Mouse (Mus musculus) heart, postnatal 14 days (tissue): Measurements from ENCODE around the gene Eva1b. TPM values are rescaled to one million over a fixed set of nuclear protein-coding genes. Genes with fewer than 3 reads are reported as not detected.

Source experiments
- DNase-seq, 2 experiments: peaks; one replicate each; pipeline ENCODE4 v3.0.0; 2021 to 2022
- intact Hi-C: fragments of 180-260 bp; cut with DNase I; formaldehyde crosslinking; loops from one replicate; pipeline ENCODE4 v1.15.1; 2025
- total RNA-seq, 2 experiments: library from RNA; stranded (reverse); gene quantifications; 2 replicates each; pipeline ENCODE4 v1.2.3; 2021

Eva1b gene
- total RNA-seq, 2 experiments from 2014 or later: 23.3 to 24.9 TPM

GRCm38 (mm10) chr4:126187096-126187495 lies 39.6 kb downstream of the Eva1b start:
- intact Hi-C loops: no loop called here

DNA sequence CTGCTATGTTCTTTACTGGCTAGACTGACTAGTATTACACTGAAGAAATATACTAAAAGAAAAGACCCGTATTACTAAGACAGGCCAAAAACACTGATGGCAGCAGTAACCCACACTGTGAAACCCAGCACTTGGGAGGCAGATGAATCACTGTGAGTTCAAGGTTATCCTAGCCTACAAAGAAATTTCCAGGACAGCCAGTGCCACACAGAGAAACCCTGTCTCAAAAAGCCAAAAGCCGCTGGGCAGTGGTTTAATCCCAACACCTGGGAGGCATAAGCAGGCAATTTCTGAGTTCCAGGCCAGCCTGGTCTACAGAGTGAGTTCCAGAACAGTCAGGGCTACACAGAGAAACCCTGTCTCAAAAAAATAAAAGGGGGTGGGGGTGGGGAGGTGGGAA lies 43.1 kb downstream of the Eva1b start:
- DNase-seq: no peak
- intact Hi-C loops: no loop called here

More at GRCm38 (mm10) chr4:126187096-126187495, 39.6 kb downstream of the Eva1b start:
- DNase-seq: no peak

DNA sequence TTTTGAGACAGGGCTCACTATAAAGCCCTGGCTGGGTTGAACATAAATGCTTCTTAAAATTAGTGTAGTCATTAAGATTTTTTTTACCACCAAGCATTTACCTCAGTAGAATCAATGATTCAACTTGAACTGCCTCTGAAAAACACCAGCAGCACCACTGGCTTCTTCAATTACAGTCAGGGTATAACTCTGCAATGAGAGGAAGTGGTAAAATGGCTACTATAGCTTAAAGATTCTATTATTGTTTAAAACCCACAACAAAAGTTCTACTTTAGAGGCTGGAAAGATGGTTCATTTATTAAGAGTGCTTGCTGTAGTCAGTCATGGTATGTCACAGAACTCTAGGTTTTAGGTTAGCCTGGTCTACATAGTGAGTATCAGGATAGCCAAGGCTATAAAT lies 46.7 kb downstream of the Eva1b start:
- intact Hi-C loops: no loop called here
- no peak for DNase-seq

DNA sequence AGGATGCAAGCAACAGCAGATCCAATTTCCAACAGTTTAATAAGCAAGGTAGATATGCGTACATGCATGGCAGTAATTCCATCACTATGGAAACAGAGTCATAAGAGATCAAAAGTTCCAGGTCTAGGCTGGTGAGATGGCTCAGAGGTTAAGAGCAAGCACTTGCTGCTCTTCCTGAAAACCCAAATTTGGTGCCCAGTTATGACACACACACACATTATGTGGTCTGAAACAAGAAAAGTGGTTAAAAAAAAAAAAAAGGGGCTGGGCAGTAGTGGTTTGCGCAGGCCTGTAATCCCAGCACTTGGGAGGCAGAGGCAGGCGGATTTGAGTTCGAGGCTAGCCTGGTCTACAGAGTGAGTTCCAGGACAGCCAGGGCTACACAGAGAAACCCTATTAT lies 47.4 kb downstream of the Eva1b start:
- DNase-seq: no peak
- intact Hi-C loops: no loop called here

- intact Hi-C loops: no loop called here
- DNase-seq: peak in 1 of 2 experiments; percentile 30
Measured at GRCm38 (mm10) chr4:126197485-126197884, 49.9 kb downstream of the Eva1b start.

Other genes starting within 250 kb of the Eva1b start
- 1 to 10 TPM in 1 of 2 experiments, under 1 TPM in 1; 0.67 to 2.1 TPM for gene Csf3r, start 123.2 kb upstream of the Eva1b start, total RNA-seq
- 10 to 100 TPM; 65.6 to 66.3 TPM for gene Mrps15, start 100.8 kb upstream of the Eva1b start, total RNA-seq
- 1 to 10 TPM; 1.8 to 2.4 TPM for gene Oscp1, start 89.2 kb upstream of the Eva1b start, total RNA-seq
- 10 to 100 TPM in 1 of 2 experiments, 1 to 10 TPM in 1; 9.2 to 12.8 TPM for gene Lsm10, start 51.1 kb upstream of the Eva1b start, total RNA-seq
- 10 to 100 TPM; 28.0 to 29.5 TPM for gene Stk40, start 43.8 kb upstream of the Eva1b start, total RNA-seq
- gene Sh3d21, start 15.7 kb downstream of the Eva1b start, total RNA-seq: 1 to 10 TPM; 3.0 to 3.1 TPM
- 100 to 1,000 TPM; 130 to 144 TPM for gene Thrap3, start 55.0 kb downstream of the Eva1b start, total RNA-seq
- 100 to 1,000 TPM; 242 to 246 TPM for gene Map7d1, start 108.6 kb downstream of the Eva1b start, total RNA-seq
- 10 to 100 TPM; 45.6 to 49.3 TPM for gene Trappc3, start 114.6 kb downstream of the Eva1b start, total RNA-seq
- under 1 TPM; 0.79 to 0.85 TPM for gene Col8a2, start 139.0 kb downstream of the Eva1b start, total RNA-seq
- 10 to 100 TPM; 13.4 to 13.6 TPM for gene Adprhl2, start 174.0 kb downstream of the Eva1b start, total RNA-seq
- under 1 TPM; 0.74 to 0.98 TPM for gene Tekt2, start 177.9 kb downstream of the Eva1b start, total RNA-seq